In the genomic region with DNA sequence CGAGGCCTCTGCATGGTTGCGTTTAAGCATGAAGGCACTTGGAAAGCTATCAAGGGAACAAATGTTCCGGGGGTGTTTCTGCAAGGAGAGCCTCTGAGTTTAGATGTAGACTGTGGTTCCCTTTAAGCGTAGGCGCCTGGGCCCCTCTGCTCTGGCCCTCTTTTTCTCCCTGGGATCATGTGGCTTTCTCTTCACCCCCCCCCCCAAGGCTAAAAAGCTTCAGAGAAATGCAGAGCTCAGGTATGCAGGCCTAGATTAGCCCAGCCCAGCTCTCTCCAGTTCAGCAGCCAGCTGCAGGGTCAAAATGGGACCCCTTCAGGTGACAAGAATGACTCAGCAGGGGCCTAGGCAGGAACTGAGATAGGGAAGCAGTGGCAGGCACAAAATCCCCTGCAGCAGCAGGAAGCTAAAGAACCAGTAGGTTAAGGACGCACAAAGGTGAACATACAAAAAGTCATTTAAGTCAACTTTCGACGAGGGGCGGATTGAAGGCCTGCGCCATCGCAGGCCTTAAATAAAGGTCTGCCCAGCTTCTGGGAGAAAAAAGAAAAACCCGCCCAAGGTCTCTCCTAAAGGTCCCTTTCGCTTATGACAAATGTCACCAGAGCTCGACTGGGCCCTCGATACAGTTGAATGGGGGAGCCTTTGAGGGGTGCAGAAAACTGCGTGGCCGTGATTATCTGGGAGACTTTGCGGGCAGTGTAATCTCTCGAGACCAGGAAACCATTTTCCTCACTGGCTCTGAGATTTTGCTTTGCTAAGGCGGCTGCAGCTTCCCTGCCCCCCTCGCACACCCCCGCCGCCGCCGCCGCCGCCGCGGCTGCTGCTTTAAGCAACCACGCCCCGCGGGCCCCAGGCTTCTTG, we compare ENCODE assay signal across 8 mouse cellular contexts. TPM values are rescaled to one million over a fixed set of nuclear protein-coding genes. Genes with fewer than 3 reads are reported as not detected.
DNase-seq lines count a peak whose midpoint lies in the region; ATAC-seq lines count a peak whose summit lies in the region.

No protein-coding gene starts in this region.

- 19% methylated on average over 31 of the region's 32 CpGs for WGBS in intestine, embryonic 15.5 days
- 24% methylated on average over 26 of the region's 32 CpGs for WGBS in limb, embryonic 11.5 days
- WGBS in midbrain, embryonic 13.5 days: 33% methylated on average over 31 of the region's 32 CpGs

- no peaks in the 10 kb centered on the region for H3K9me3 ChIP-seq in intestine, embryonic 15.5 days
- no peaks in the 10 kb centered on the region for H3K9me3 ChIP-seq in limb, embryonic 11.5 days (ENCODE audit: control insufficient read depth, low read length)
- H3K9me3 ChIP-seq in midbrain, embryonic 13.5 days: no peaks in the 10 kb centered on the region

- H3K36me3 ChIP-seq in intestine, embryonic 15.5 days: no peaks in the 10 kb centered on the region
- H3K36me3 ChIP-seq in limb, embryonic 11.5 days (ENCODE audit: control insufficient read depth, insufficient read depth, low read length): no peaks in the 10 kb centered on the region
- no peaks in the 10 kb centered on the region for H3K36me3 ChIP-seq in midbrain, embryonic 13.5 days

- H3K4me1 ChIP-seq in intestine, embryonic 15.5 days (replicated peaks): no peaks in the 10 kb centered on the region
- no peaks in the 10 kb centered on the region for H3K4me1 ChIP-seq in limb, embryonic 11.5 days (ENCODE audit: control insufficient read depth, insufficient read depth, low read length)
- H3K4me1 ChIP-seq in midbrain, embryonic 13.5 days (replicated peaks): peaks cover 12% of the 10 kb centered on the region

- no peaks in the 10 kb centered on the region for H3K27me3 ChIP-seq in intestine, embryonic 15.5 days (replicated peaks)
- no peaks in the 10 kb centered on the region for H3K27me3 ChIP-seq in limb, embryonic 11.5 days (ENCODE audit: control insufficient read depth, insufficient read depth, low read length)
- no peaks in the 10 kb centered on the region for H3K27me3 ChIP-seq in midbrain, embryonic 13.5 days

- peak; percentile 5; the same call in 1 of the 2 replicates for ATAC-seq in cerebellum, adult (ENCODE audit: insufficient number of reproducible peaks, low FRiP score, low TSS enrichment)
- ATAC-seq in frontal cortex, adult (ENCODE audit: low TSS enrichment): peak; percentile 51
- peak; percentile 41 for ATAC-seq in intestine, embryonic 15.5 days
- ATAC-seq in limb, embryonic 11.5 days (ENCODE audit: insufficient number of reproducible peaks, low FRiP score, low TSS enrichment, low read depth): no peak
- no peak for ATAC-seq in midbrain, embryonic 13.5 days

- H3K4me2 ChIP-seq in intestine, embryonic 15.5 days (replicated peaks): peak overlapping the region; percentile 48
- peak overlapping the region; percentile 26 for H3K4me2 ChIP-seq in limb, embryonic 11.5 days (ENCODE audit: low read depth, severe bottlenecking)
- peak overlapping the region; percentile 49 for H3K4me2 ChIP-seq in midbrain, embryonic 13.5 days (replicated peaks)

- H3K9ac ChIP-seq in intestine, embryonic 15.5 days: peak overlapping the region; percentile 39
- H3K9ac ChIP-seq in limb, embryonic 11.5 days (ENCODE audit: low read length): peak overlapping the region; percentile 43
- peak overlapping the region; percentile 64 for H3K9ac ChIP-seq in midbrain, embryonic 13.5 days (replicated peaks)

- no peak for DNase-seq in cerebellum, adult 9-10 months
- DNase-seq in brain, adult 2 months (ENCODE audit: low read depth, low spot score): peak; percentile 83
- peak; percentile 63 for DNase-seq in limb, embryonic 11.5 days (ENCODE audit: low spot score)
- peak; percentile 40 for DNase-seq in testis, postnatal 10 days (ENCODE audit: low spot score)

- H3K4me3 ChIP-seq in intestine, embryonic 15.5 days (replicated peaks): peak overlapping the region; percentile 23
- peak overlapping the region; percentile 22 for H3K4me3 ChIP-seq in limb, embryonic 11.5 days (ENCODE audit: low read depth, low read length)
- H3K4me3 ChIP-seq in midbrain, embryonic 13.5 days (replicated peaks): peak overlapping the region; percentile 58

- peak overlapping the region; percentile 91 for H3K27ac ChIP-seq in intestine, embryonic 15.5 days
- peak overlapping the region; percentile 85 for H3K27ac ChIP-seq in limb, embryonic 11.5 days (replicated peaks; ENCODE audit: low read depth, low read length)
- H3K27ac ChIP-seq in midbrain, embryonic 13.5 days: peak overlapping the region; percentile 93

RNA-seq across cellular contexts. Expression of gene Rbbp7, which starts 0.7 kb away (rescaled TPM):
- polyA plus RNA-seq in intestine, embryonic 15.5 days (2015; fragmentation: Nextera tagmentation; extraction: Ambion mirVana): 833 and 878 TPM in 2 replicates
- polyA plus RNA-seq in limb, embryonic 11.5 days (2014; fragmentation: Nextera tagmentation; extraction: Ambion mirVana): 430 and 436 TPM in 2 replicates
- polyA plus RNA-seq in midbrain, embryonic 13.5 days (2015; fragmentation: Nextera tagmentation; extraction: Ambion mirVana): 210 and 217 TPM in 2 replicates

Comparison
In these comparisons a context has a peak if more than half of its experiments do, and no peak if none do; other contexts are left out.
1. ATAC-seq: peak in cerebellum, adult (single experiment), frontal cortex, adult (single experiment) and intestine, embryonic 15.5 days (single experiment); none in limb, embryonic 11.5 days (single experiment) and midbrain, embryonic 13.5 days (single experiment).
2. Peak in every context shown above with its lines, with median percentiles within 50 percentile points of each other: H3K27ac ChIP-seq, H3K4me2 ChIP-seq, H3K4me3 ChIP-seq and H3K9ac ChIP-seq.